Mouse (Mus musculus) CD4-positive, CD25-positive, alpha-beta regulatory T cell, adult 4 months (primary cell): ENCODE results near the gene Akr1c14. TPM values are rescaled to one million over a fixed set of nuclear protein-coding genes. Genes with fewer than 3 reads are reported as not detected.
"Not testable (repeated sequence)": the region's sequence is repeated elsewhere in the genome, so short reads cannot be mapped to it uniquely, and the experiment has no call there.

Experiments used
- ATAC-seq: one replicate; pipeline ENCODE4 v1.8.0; 2017
- polyA plus RNA-seq, 2 experiments: library from polyadenylated mRNA; unstranded; fragments of 100-300 nt; shearing (Covaris generic); gene quantifications; one replicate each; pipeline ENCODE4 v1.2.1; 2017

The Akr1c14 gene
- polyA plus RNA-seq, 2 experiments from 2014 or later, result not detected

DNA sequence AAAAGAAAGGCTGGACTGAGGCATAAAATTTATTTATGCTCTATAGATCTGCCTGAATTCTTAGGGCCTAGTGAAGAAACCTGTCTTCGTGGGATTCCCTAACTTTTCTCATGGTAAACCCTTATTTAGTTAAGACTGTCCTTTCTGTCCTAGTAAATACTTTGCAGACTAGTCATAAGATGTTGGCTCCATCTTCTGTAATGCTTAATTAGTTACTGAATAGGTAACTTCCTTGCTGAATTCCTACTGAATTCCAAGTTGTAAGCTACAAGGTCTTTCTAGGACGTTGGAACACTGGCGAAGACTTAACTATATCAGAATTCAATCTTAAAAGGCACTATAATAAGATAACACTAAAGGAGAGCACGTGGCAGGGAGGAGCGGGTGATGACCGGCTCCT is 75.7 kb downstream of the Akr1c14 start:
- ATAC-seq, result not testable (repeated sequence)

DNA sequence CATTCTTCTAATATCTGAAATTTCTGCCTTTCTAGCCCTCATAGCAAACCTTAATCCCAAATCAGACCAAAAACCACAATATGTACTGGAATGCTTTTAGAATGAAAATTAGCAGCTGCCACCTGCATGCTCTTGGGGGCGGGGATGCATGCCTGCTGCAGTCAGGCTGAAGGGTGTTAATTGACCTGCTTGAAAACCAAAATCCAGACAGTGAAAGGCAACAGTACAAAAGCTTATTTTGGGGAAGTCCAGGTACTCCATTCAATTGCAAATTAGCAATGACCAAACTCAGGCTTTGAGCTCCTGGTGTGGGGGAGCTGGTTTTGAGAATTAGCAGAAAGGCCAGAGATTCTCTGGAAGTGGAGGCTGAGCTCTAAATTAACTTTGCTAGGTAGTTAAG is 77.0 kb downstream of the Akr1c14 start:
- ATAC-seq, result not testable (repeated sequence)

DNA sequence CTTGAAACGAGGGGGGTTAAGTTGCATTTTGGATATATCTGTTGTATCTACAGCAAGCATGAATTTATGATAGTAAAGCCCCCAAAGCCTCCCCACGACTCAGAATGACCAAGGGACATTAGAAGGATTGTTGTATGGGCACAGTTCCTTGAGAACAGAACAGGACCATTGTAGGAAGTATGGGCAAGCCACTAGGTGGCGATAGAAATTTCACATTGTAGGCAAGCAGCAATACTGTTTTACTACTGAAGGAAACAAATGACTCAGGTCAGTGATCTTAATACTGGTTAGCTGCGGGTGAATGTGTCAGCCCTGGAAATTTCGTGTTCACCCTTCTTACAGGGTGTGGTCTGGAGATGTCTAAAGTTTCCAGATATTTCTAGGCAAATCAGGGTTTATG is 80.3 kb downstream of the Akr1c14 start:
- ATAC-seq, result peak; percentile 67

DNA sequence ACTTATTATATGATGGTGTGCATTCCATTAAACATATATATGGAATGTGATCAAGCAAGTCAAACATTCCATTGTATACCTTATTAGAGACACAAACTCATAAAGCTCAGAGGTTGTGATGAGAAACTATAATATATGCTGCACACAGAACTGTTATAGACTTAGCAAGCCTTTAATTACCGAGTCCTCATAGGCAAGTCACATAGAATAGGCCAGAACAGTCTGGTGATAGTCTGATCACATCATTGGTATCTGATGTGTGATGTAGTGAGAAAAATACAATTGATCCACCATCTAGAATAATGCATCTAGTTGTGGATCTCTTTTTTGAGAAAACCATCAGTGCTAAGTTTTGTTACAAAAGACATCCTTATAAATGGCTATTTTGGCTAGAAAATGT is 82.5 kb downstream of the Akr1c14 start:
- no peak for ATAC-seq

DNA sequence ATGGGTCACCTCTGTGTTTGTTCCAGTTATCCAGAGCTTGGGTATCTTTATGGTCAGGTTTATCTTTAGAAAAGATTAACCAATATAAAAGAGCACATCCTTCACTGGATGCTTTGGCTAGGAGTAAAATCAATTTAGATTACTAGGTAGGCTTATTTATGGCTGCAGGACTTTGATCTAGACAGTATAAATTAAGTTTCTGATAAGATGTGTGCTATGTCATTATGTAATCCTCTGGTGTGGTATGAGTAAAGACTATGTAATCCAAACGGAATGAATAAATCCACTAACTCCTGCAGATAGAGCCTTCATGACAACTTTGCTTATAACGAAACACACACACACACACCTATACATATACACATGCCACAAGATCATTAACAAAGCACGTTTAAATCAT is 82.9 kb downstream of the Akr1c14 start:
- no peak for ATAC-seq

DNA sequence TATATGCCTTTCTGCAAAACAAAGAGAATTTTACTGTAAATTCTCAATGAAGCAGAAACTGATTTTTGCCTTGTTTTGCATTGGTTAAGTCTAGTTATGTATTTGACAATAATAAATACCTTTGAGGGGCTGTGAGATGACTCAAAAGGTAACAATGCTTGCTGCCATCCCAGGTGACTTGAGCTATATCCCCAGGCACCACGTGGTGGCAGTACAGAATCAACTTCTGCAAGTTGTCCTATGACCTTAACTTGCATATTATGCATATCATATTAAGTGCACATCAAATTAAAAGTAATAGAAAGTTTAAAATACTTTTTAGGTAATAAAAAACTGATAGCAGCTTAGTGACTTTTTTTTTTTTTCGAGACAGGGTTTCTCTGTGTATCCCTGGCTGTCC is 84.3 kb downstream of the Akr1c14 start:
- ATAC-seq, result peak; percentile 56

Other genes with a start within 250 kb of the Akr1c14 start
- gene Calml3, start 244.7 kb upstream of the Akr1c14 start, polyA plus RNA-seq, result not detected
- not detected for gene Calm4, start 211.3 kb upstream of the Akr1c14 start, polyA plus RNA-seq
- gene Calm5, start 194.8 kb upstream of the Akr1c14 start, polyA plus RNA-seq, result not detected
- 10 to 100 TPM; 26.6 to 31.7 TPM for gene Net1, start 130.8 kb upstream of the Akr1c14 start, polyA plus RNA-seq
- under 1 TPM; 0.43 to 0.44 TPM for gene Tubal3, start 130.7 kb upstream of the Akr1c14 start, polyA plus RNA-seq
- gene Ucn3, start 103.7 kb upstream of the Akr1c14 start, polyA plus RNA-seq, result not detected
- gene Akr1c18, start 101.6 kb downstream of the Akr1c14 start, polyA plus RNA-seq, result under 1 TPM in 1 of 2 experiments, not detected in 1; 0.71 TPM
- 10 to 100 TPM; 44.8 to 57.0 TPM for gene Akr1c13, start 142.1 kb downstream of the Akr1c14 start, polyA plus RNA-seq
- not detected for gene Akr1c19, start 179.7 kb downstream of the Akr1c14 start, polyA plus RNA-seq
- gene Akr1c12, start 230.4 kb downstream of the Akr1c14 start, polyA plus RNA-seq, result 1 to 10 TPM; 8.7 to 9.9 TPM